Mouse (Mus musculus): Measurements from ENCODE around the gene Pitpnc1. TPM values are rescaled to one million over a fixed set of nuclear protein-coding genes. Genes with fewer than 3 reads are reported as not detected.

Pitpnc1 gene
- total RNA-seq, 2 experiments from 2014 or later, result 23.2 to 24.7 TPM

GRCm38 (mm10) chr11:107375816-107376215 is 94.7 kb downstream of the Pitpnc1 start:
- no peak for DNase-seq (ENCODE audit: low spot score in 2 of 2)

- no peak for DNase-seq (ENCODE audit: low spot score in 2 of 2)
These were observed 96.9 kb downstream of the Pitpnc1 start for GRCm38 (mm10) chr11:107373569-107373968.

GRCm38 (mm10) chr11:107373154-107373553 is 97.3 kb downstream of the Pitpnc1 start:
- DNase-seq (ENCODE audit: low spot score in 2 of 2), result no peak

- no peak for DNase-seq (ENCODE audit: low spot score in 2 of 2)
These were observed 97.8 kb downstream of the Pitpnc1 start for GRCm38 (mm10) chr11:107372688-107373087.

- no peak for DNase-seq (ENCODE audit: low spot score in 2 of 2)
These were observed 100.0 kb downstream of the Pitpnc1 start for GRCm38 (mm10) chr11:107370476-107370875.

- no peak for DNase-seq (ENCODE audit: low spot score in 2 of 2)
These were observed 100.8 kb downstream of the Pitpnc1 start for GRCm38 (mm10) chr11:107369661-107370060.

GRCm38 (mm10) chr11:107365938-107366712 is 104.4 kb downstream of the Pitpnc1 start:
- no peak for DNase-seq (ENCODE audit: low spot score in 2 of 2)

GRCm38 (mm10) chr11:107358695-107359094 is 111.8 kb downstream of the Pitpnc1 start:
- no peak for DNase-seq (ENCODE audit: low spot score in 2 of 2)

DNA sequence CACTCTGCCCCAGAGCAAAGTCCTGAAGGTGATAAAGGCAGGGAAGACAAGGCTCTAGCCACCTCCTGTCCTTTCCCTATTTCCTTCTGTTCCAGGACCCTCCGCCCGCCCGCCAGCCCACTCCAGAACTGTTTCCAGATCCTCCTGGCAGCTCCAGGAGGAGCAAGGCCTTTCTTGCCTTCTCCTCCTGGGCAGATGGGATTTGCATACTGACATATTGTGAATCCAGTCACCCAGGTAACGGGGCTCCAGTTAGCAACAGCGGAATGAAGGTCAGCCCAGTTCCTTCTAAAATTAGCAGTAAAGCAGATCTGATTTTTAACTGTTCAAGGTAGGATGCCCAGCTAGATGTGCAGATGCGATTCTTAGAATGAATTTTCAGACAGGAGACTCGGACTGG is 114.3 kb downstream of the Pitpnc1 start:
- no peak for DNase-seq (ENCODE audit: low spot score in 2 of 2)

DNA sequence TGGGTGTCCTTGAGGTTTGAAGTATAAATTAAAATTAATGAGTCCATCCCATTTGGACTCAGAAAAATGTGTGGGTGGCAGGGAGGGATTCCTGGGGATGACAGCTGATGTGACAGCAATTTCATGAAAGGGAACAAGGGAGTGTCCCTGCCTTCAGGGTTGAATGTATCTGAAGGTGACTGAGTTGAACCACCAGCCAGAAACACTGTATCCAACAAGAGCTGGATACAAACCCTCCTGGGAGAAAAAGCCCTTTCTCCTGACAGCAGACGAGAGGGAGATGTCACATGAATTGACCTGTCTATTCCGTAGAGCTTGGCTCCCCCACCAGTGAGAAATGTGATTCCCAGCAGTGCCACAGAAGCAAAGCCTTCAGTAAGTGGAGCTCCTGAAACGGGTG is 115.0 kb downstream of the Pitpnc1 start:
- DNase-seq (ENCODE audit: low spot score in 2 of 2), result no peak

- no peak for DNase-seq (ENCODE audit: low spot score in 2 of 2)
These were observed 115.9 kb downstream of the Pitpnc1 start for GRCm38 (mm10) chr11:107354499-107355143.

DNA sequence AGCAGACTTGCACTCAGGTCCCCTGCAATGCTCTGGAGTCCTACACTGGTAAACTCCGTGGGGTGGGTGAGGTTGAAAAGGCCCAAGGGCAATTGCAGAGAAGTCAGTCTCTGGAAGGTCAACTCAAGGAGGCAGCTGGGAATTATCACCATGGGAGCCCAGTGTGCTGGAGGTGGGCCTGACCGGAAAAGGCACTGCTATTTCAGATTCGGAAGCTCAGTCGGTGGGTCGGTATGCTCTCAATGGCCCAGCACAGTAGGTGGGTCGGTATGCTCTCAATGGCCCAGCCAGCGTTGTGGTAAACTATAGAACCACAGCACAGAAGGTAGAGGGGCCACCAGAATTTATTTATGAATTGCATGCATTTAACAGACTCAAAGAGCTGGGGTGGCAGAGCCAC is 117.9 kb downstream of the Pitpnc1 start:
- no peak for DNase-seq (ENCODE audit: low spot score in 2 of 2)

- DNase-seq (ENCODE audit: low spot score in 2 of 2), result no peak
These were observed 120.7 kb downstream of the Pitpnc1 start for GRCm38 (mm10) chr11:107349756-107350155.

DNA sequence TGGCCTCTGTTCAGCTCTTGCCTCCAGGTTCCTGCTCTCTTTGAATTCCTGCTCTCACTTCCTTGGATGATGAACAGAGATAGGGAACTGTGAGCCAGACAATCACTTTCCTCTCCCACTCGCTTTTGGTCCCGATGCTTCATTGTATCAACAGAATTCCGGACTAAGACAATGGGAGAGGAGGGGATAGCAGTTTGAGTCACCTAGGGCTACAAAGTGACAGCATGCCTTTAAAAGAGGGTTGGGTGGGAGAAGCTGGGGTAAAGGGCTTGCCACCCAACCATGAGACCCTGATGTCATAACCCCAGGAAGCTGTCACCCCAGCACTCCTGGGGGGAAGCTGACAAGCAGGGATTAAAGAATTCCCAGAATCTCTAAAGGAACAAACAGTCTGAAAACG is 127.5 kb downstream of the Pitpnc1 start:
- DNase-seq (ENCODE audit: low spot score in 2 of 2), result no peak

DNA sequence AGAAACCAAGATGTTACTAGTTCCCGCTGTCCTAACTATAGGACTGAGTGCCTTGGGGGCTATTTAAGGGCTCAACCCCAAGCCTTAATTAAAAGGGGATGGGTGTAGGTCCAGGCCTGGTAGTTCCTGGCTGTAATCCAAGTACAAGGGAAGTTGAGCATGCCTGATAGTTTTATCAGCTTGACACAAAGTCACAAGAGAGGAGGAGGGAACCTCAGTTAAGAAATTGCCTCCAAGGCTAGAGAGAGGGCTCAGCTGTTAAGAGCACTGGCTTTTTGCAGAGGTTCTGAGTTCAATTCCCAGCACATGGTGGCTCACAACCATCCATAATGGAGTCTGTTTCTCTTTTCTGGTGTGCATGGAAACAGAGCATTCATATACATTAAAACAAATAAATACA is 128.1 kb downstream of the Pitpnc1 start:
- DNase-seq (ENCODE audit: low spot score in 2 of 2), result no peak

DNA sequence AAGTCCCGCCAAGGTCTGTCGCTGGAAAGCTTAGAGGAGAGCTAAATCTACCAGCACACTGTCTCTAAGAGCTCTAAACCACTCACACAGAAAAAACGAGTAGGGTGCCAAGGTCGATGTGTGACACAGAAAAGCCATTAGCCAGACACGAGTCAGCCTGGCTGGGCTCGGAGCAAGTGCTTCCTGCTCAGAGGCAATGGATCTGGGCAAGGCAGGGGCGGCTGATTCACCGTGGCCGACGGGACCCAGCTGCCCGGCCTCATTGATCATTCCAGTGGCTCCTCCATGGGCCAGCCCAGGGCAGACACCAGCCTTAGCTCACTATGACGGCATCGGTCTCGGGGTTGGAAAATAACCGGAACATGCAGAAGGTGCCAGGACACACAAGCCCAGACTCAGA is 129.2 kb downstream of the Pitpnc1 start:
- DNase-seq (ENCODE audit: low spot score in 2 of 2), result peak; percentile 16 to 52

- DNase-seq (ENCODE audit: low spot score in 2 of 2), result no peak
These were observed 129.7 kb downstream of the Pitpnc1 start for GRCm38 (mm10) chr11:107340793-107341192.

DNA sequence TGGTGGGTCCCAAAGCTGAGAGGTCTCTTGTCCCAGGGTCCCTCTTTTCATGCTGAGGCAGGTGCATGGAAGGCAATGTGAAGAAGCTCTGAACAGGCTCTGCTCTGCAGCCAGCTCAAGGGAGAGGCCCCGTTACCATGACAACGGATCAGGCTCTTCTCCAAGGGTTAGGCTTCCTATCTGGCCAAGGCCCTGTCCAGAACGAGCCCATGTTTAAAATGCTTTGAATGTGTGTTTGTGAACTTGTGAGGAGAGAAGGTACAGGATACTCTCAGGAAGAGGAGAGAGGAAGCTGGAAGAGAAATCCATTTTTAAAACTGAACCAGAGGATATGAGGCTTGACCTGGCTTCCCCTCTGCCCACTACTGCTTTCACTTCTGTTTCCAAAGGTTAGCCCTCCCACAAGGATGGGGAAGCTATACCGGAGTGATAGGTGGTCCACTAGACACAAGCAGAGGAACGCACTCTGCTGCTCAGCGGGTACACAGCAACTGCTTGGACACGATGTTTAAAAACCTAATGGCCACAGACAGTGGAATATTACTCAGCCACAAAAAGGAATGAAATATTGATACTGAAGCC is 131.2 kb downstream of the Pitpnc1 start:
- no peak for DNase-seq (ENCODE audit: low spot score in 2 of 2)

GRCm38 (mm10) chr11:107337391-107338148 is 132.9 kb downstream of the Pitpnc1 start:
- no peak for DNase-seq (ENCODE audit: low spot score in 2 of 2)

- no peak for DNase-seq (ENCODE audit: low spot score in 2 of 2)
These were observed 134.7 kb downstream of the Pitpnc1 start for GRCm38 (mm10) chr11:107335756-107336155.

DNA sequence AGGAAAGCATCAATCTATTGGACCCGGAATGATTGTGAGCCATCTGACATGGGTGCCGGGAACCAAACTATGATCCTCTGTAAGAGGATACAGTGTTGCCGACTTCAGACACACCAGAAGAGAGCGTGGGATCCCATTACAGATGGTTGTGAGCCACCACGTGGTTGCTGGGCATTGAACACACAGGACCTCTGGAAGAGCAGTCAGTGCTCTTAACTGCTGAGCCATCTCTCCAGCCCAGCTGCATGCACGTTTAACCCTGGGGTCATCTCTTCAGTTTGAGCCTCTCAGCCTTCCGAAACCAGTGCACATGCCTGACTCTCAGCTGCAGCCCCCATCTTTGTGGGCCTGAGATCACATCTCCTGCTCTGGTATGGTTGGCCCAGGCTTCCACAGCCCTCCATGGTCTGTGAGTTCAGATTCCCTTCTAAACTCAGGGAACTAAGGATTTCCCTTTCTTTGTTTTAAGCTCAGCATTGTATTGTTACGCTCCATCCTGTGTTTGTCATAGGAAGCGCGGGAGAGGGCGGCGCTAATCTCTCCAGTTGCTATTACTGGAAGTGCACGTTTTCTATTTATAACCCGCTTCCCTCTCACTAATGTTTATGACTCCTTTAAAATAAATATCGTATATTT is 135.5 kb downstream of the Pitpnc1 start:
- DNase-seq (ENCODE audit: low spot score in 2 of 2), result no peak

Data from adrenal gland, postnatal 4 days (tissue).